Mouse (Mus musculus): Measurements from ENCODE around the gene Nus1. TPM values are rescaled to one million over a fixed set of nuclear protein-coding genes. Genes with fewer than 3 reads are reported as not detected.

Nus1 gene
- polyA plus RNA-seq (2012; rRNA removed) = 18.5 and 25.4 TPM in 2 replicates

DNA sequence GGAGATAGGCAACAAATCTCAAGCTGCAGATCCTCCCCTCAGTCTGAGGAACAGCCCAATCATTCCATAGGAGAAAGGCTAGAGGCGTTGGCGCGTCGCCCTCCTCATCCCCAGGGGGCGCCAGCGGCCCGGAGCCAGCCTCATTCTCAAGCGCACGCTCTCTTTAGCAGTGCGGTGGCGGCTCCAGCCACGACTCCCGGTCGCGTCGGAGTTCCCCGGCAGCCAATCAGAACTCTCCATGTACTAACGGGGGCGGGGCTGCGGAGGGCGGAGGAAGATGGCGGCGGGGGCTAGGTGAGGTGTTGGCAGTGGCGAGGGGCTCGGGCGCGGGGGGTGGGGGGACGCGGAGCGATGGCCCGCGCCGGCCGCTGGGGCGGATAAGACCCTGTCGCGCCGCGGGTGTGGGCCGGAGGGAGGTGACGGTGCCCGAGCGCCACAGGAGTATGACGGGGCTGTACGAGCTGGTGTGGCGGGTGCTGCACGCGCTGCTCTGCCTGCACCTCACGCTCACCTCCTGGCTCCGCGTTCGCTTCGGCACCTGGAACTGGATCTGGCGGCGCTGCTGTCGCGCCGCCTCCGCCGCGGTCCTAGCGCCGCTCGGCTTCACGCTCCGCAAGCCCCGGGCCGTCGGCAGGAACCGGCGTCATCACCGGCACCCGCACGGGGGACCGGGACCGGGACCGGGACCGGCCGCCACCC is at the start of gene Nus1:
Gene Nus1 (plus strand): TSS at position 249 of the 699 bp plus-strand sequence.

DNA sequence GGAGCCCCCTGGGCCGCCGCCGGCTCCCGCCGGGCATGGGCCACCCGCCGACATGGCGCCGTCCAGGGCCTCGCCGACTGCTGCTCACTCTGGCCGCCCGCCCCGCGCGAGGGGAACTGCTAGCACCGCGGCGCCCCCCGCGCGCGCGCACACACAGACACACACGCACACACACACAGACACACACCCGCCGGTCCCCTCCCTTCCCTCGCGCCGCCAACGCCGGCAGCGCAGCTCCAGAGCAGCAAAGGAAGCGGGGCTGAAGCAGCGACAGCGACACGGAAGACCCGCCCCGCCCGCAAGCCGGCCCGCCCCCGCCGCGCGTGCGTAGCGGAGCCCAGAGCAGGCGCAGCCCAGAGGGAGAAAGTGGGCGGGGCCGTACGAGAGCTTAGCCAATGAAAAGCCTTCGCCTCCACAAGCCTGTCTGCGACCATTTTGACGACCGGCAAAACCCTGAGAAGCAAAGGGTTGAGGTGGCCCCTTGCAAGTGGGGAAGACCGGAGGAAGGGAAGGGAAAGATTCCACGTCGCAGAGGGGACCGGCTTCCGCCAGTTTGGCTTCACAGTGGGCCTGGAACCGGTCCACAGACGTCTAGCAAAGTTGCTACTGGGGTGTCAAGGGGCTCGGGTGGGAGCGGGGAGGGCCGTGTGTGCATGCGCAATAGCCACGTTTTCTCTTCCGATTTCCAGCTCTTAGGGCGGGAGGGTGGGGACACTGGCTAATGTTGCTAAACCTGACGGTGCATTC is 35.3 kb upstream of the Nus1 start, which contains the start of gene Gopc:
Gene Gopc (minus strand): TSS at position 280 of the 747 bp plus-strand sequence.

DNA sequence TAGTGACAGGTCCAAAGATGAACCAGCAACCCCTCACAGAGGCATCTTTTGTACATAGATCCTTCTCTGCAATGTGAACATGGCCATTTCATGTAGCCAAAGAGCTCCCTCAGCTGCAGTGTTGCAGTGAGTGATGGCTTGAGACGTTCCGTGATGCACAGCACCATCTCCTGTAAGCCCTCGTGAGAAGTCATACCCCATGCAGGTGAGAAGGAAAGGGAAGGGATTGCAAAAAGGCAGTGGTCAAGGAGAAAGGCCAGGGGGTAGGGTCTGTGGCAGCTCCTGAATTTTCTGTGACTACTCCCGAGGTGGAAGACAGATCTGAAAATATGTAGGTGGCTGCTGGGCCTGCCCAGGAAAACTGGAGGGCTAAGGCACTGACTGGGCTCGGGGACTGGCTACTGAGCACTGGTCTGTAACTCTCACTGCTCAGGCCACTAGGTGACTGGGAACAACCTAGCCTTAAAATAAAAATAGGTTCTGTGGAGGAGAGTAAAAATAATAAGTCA is 28.4 kb upstream of the Nus1 start, which contains the start of gene Nepn:
Gene Nepn (plus strand): TSS at position 51 of the 509 bp plus-strand sequence.

Other genes starting within 250 kb of the Nus1 start
- gene Ros1, start 222.3 kb upstream of the Nus1 start, polyA plus RNA-seq (2012; rRNA removed) = 0.02 and 0.07 TPM in 2 replicates
- gene Dcbld1, start 183.9 kb upstream of the Nus1 start, polyA plus RNA-seq (2012; rRNA removed) = 10.3 and 11.7 TPM in 2 replicates
- not detected in 2 replicates for gene Gm26741, start 58.8 kb upstream of the Nus1 start, polyA plus RNA-seq (2012; rRNA removed)
- gene Gopc, start 35.4 kb upstream of the Nus1 start, polyA plus RNA-seq (2012; rRNA removed) = 15.7 and 15.9 TPM in 2 replicates
- gene Nepn, start 28.6 kb upstream of the Nus1 start, polyA plus RNA-seq (2012; rRNA removed) = 0.71 and 1.2 TPM in 2 replicates

All from central nervous system, embryonic 11.5 days (tissue).